Mouse (Mus musculus) limb, embryonic 14.5 days (tissue): ENCODE measurements around the gene Galr2. TPM values are rescaled to one million over a fixed set of nuclear protein-coding genes. Genes with fewer than 3 reads are reported as not detected.
A peak's percentile ranks its signal among the peaks of the same experiment; 100 is the strongest.

Experiments
- ATAC-seq: fragments of 200-750 bp; cut with Nextera tagmentation; 2 replicates; pipeline ENCODE4 v1.8.0; 2017; ENCODE audit warnings: low read depth, moderate number of reproducible peaks, moderate TSS enrichment; ENCODE audit not compliant: low FRiP score
- DNase-seq: peaks from one replicate; pipeline ENCODE4 v3.0.0-alpha.2; 2015; ENCODE audit warnings: low spot score
- H3K27ac ChIP-seq: fragments of 300-500 bp; sonication (generic); replicated peaks from 2 replicates; pipeline ENCODE4 v1.5.1; 2014; ENCODE audit warnings: low read depth, mild to moderate bottlenecking, low read length, moderate library complexity, mixed read lengths
- H3K27me3 ChIP-seq: fragments of 300-500 bp; sonication (generic); 2 replicates; pipeline ENCODE4 v1.6.1; 2014; ENCODE audit warnings: low read length, mixed read lengths; ENCODE audit not compliant: control insufficient read depth, insufficient read depth
- H3K36me3 ChIP-seq: fragments of 300-500 bp; sonication (generic); 2 replicates; pipeline ENCODE4 v1.6.1; 2014; ENCODE audit warnings: mild to moderate bottlenecking, low read length, moderate library complexity, mixed read lengths; ENCODE audit not compliant: control insufficient read depth, insufficient read depth
- H3K4me1 ChIP-seq: fragments of 300-500 bp; sonication (generic); 2 replicates; pipeline ENCODE4 v1.6.1; 2014; ENCODE audit warnings: antibody characterized with exemption, low read length, mixed read lengths; ENCODE audit not compliant: control insufficient read depth, insufficient read depth
- H3K4me2 ChIP-seq: fragments of 300-500 bp; sonication (generic); replicated peaks from 2 replicates; pipeline ENCODE4 v1.6.1; 2014; ENCODE audit warnings: low read depth, mild to moderate bottlenecking, low read length, moderate library complexity; ENCODE audit not compliant: severe bottlenecking
- H3K4me3 ChIP-seq: fragments of 300-500 bp; sonication (generic); replicated peaks from 2 replicates; pipeline ENCODE4 v1.5.1; 2014; ENCODE audit warnings: low read length
- H3K9ac ChIP-seq: fragments of 300-500 bp; sonication (generic); 2 replicates; pipeline ENCODE4 v1.6.1; 2014; ENCODE audit warnings: mild to moderate bottlenecking, low read depth, low read length, moderate library complexity; ENCODE audit not compliant: severe bottlenecking
- H3K9me3 ChIP-seq: fragments of 300-500 bp; sonication (generic); 2 replicates; pipeline ENCODE4 v1.6.1; 2016; ENCODE audit warnings: low read length; ENCODE audit not compliant: control insufficient read depth
- POLR2A ChIP-seq: fragments of 200-500 bp; IDR thresholded peaks from 2 replicates; pipeline ENCODE4 v1.8.0; 2012; ENCODE audit warnings: inconsistent platforms, mild to moderate bottlenecking, moderate library complexity, borderline replicate concordance; ENCODE audit not compliant: insufficient read depth, insufficient read length; ENCODE audit errors: extremely low read depth
- WGBS: fragments of 180-500 bp; shearing (Covaris S2); extraction: QIAGEN DNeasy Blood & Tissue Kit; methylation state at CpG from one replicate; pipeline ENCODE4 v1.1.7; 2014; 5-methylcytosine and 5-hydroxymethylcytosine counted together
- polyA plus RNA-seq, 2 experiments: library from polyadenylated mRNA; depleted of rRNA in 1 of 2; stranded (reverse) in 1 of 2; unstranded in 1 of 2; fragments of >200 nt; fragmentation: Nextera tagmentation in 1 of 2; extraction: Ambion mirVana in 1 of 2; gene quantifications; 2 replicates each; pipeline versions ENCODE4 v1.2.1 to v1.2.3; 2012 to 2014

Galr2 gene
- polyA plus RNA-seq, 2 experiments, result 0.24 to 0.37 TPM

GRCm38 (mm10) chr11:116290556-116290955, 9.8 kb downstream of the Galr2 start:
- no peak for DNase-seq
- WGBS, result 66% methylated on average over 8 of the region's 8 CpGs
- Histone ChIP-seq H3K9ac (no peak overlapping the region), H3K27ac (no peak overlapping the region), H3K9me3 (no peaks in the 10 kb centered on the region), H3K4me3 (no peak overlapping the region), H3K36me3 (peaks cover 77% of the 10 kb centered on the region), H3K4me1 (no peaks in the 10 kb centered on the region), H3K4me2 (no peak overlapping the region), H3K27me3 (no peaks in the 10 kb centered on the region)
- no peak for TF ChIP-seq POLR2A
- no peak for ATAC-seq

GRCm38 (mm10) chr11:116292401-116292800, 11.7 kb downstream of the Galr2 start:
- WGBS, result 91% methylated on average over 12 of the region's 13 CpGs
- Histone ChIP-seq H3K4me2 (no peak overlapping the region), H3K27ac (no peak overlapping the region), H3K4me3 (no peak overlapping the region), H3K36me3 (peaks cover 91% of the 10 kb centered on the region), H3K9me3 (no peaks in the 10 kb centered on the region), H3K9ac (no peak overlapping the region), H3K27me3 (no peaks in the 10 kb centered on the region), H3K4me1 (no peaks in the 10 kb centered on the region)
- no peak for DNase-seq
- no peak for TF ChIP-seq POLR2A
- ATAC-seq, result no peak

- no peaks in the 10 kb centered on the region for H3K4me1 ChIP-seq
- H3K27me3 ChIP-seq, result no peaks in the 10 kb centered on the region
- ATAC-seq (no peak), DNase-seq (no peak)
- no peak for TF ChIP-seq POLR2A
- H3K4me2 ChIP-seq, result no peak overlapping the region
- no peak overlapping the region for H3K4me3 ChIP-seq
- no peak overlapping the region for H3K9ac ChIP-seq
- H3K9me3 ChIP-seq, result no peaks in the 10 kb centered on the region
- peaks cover 89% of the 10 kb centered on the region for H3K36me3 ChIP-seq
- 85% methylated on average over 12 of the region's 12 CpGs for WGBS
- no peak overlapping the region for H3K27ac ChIP-seq
Observed at GRCm38 (mm10) chr11:116293538-116294137, 12.9 kb downstream of the Galr2 start.

- peaks cover 89% of the 10 kb centered on the region for H3K36me3 ChIP-seq
- 30% methylated on average over 5 of the region's 5 CpGs for WGBS
- ATAC-seq, result peak; percentile 45; the same call in 1 of the 2 replicates
Observed at GRCm38 (mm10) chr11:116294319-116294718, 13.6 kb downstream of the Galr2 start.

GRCm38 (mm10) chr11:116296191-116296734, 15.5 kb downstream of the Galr2 start:
- Histone ChIP-seq H3K4me2 (no peak overlapping the region), H3K9ac (no peak overlapping the region), H3K4me1 (no peaks in the 10 kb centered on the region), H3K27me3 (no peaks in the 10 kb centered on the region), H3K36me3 (peaks cover 90% of the 10 kb centered on the region), H3K9me3 (no peaks in the 10 kb centered on the region), H3K27ac (no peak overlapping the region), H3K4me3 (no peak overlapping the region)
- DNase-seq (no peak), ATAC-seq (no peak)
- TF ChIP-seq POLR2A, result no peak
- 86% methylated on average over 8 of the region's 8 CpGs for WGBS

More at GRCm38 (mm10) chr11:116294319-116294718, 13.6 kb downstream of the Galr2 start:
- H3K9me3 ChIP-seq, result no peaks in the 10 kb centered on the region
- TF ChIP-seq POLR2A, result no peak
- no peak overlapping the region for H3K4me3 ChIP-seq
- H3K27ac ChIP-seq, result no peak overlapping the region
- no peak overlapping the region for H3K9ac ChIP-seq
- no peaks in the 10 kb centered on the region for H3K4me1 ChIP-seq
- peak; percentile 78 for DNase-seq
- H3K4me2 ChIP-seq, result no peak overlapping the region
- no peaks in the 10 kb centered on the region for H3K27me3 ChIP-seq

GRCm38 (mm10) chr11:116297017-116297416, 16.3 kb downstream of the Galr2 start:
- DNase-seq, result no peak
- H3K9ac ChIP-seq, result no peak overlapping the region
- no peaks in the 10 kb centered on the region for H3K27me3 ChIP-seq
- no peak overlapping the region for H3K4me2 ChIP-seq
- no peaks in the 10 kb centered on the region for H3K4me1 ChIP-seq
- H3K9me3 ChIP-seq, result no peaks in the 10 kb centered on the region
- TF ChIP-seq POLR2A, result no peak
- peaks cover 88% of the 10 kb centered on the region for H3K36me3 ChIP-seq
- H3K4me3 ChIP-seq, result no peak overlapping the region
- no peak for ATAC-seq
- 77% methylated on average over 3 of the region's 3 CpGs for WGBS
- no peak overlapping the region for H3K27ac ChIP-seq
